Mouse (Mus musculus) gastrocnemius, adult 8-10 months (tissue): ENCODE results near the gene Cnih2. TPM values are rescaled to one million over a fixed set of nuclear protein-coding genes. Genes with fewer than 3 reads are reported as not detected.
"Not testable (repeated sequence)": the region's sequence is repeated elsewhere in the genome, so short reads cannot be mapped to it uniquely, and the experiment has no call there.

Experiments
- DNase-seq, 2 experiments: peaks; one replicate each; pipeline ENCODE4 v3.0.0; 2022; ENCODE audit warnings: low spot score in 2 of 2
- total RNA-seq, 4 experiments: library from RNA; stranded (reverse); gene quantifications; 2 replicates each; pipeline ENCODE4 v1.2.4; 2022

Gene Cnih2
- total RNA-seq, 4 experiments from 2014 or later = not detected

GRCm38 (mm10) chr19:5094243-5094632 lies 4.1 kb downstream of the Cnih2 start:
- peak; percentile 78 to 79 for DNase-seq

GRCm38 (mm10) chr19:5093481-5094242 lies 4.7 kb downstream of the Cnih2 start:
- no peak for DNase-seq

- no peak for DNase-seq
These were observed 6.2 kb downstream of the Cnih2 start for GRCm38 (mm10) chr19:5092083-5092482.

- no peak for DNase-seq
These were observed 9.0 kb downstream of the Cnih2 start for GRCm38 (mm10) chr19:5089324-5089723.

- peak; percentile 88 to 91 for DNase-seq
These were observed 10.2 kb downstream of the Cnih2 start, which contains the start of gene Yif1a for GRCm38 (mm10) chr19:5087884-5088728. Yif1a (plus strand) TSS chr19:5088538.

GRCm38 (mm10) chr19:5086533-5086932 lies 11.8 kb downstream of the Cnih2 start:
- DNase-seq = not testable (repeated sequence)

GRCm38 (mm10) chr19:5085145-5085863 lies 13.0 kb downstream of the Cnih2 start, which contains the start of gene Tmem151a:
Tmem151a (minus strand) TSS chr19:5085531.
- DNase-seq = no peak

- no peak for DNase-seq
These were observed 13.5 kb downstream of the Cnih2 start for GRCm38 (mm10) chr19:5084834-5085144.

- no peak for DNase-seq
These were observed 14.1 kb downstream of the Cnih2 start for GRCm38 (mm10) chr19:5083961-5084833.

- no peak for DNase-seq
These were observed 15.7 kb downstream of the Cnih2 start for GRCm38 (mm10) chr19:5082596-5082995.

GRCm38 (mm10) chr19:5082005-5082404 lies 16.3 kb downstream of the Cnih2 start:
- no peak for DNase-seq

GRCm38 (mm10) chr19:5079279-5079678 lies 19.0 kb downstream of the Cnih2 start:
- no peak for DNase-seq

GRCm38 (mm10) chr19:5073518-5073917 lies 24.8 kb downstream of the Cnih2 start:
- no peak for DNase-seq

- no peak for DNase-seq
These were observed 25.3 kb downstream of the Cnih2 start for GRCm38 (mm10) chr19:5073028-5073427.

- DNase-seq = no peak
These were observed 25.8 kb downstream of the Cnih2 start for GRCm38 (mm10) chr19:5072389-5073019.

- peak; percentile 73 to 79 for DNase-seq
These were observed 26.6 kb downstream of the Cnih2 start for GRCm38 (mm10) chr19:5071545-5072369.

- DNase-seq = no peak
These were observed 27.2 kb downstream of the Cnih2 start for GRCm38 (mm10) chr19:5071077-5071476.

GRCm38 (mm10) chr19:5069978-5070377 lies 28.3 kb downstream of the Cnih2 start:
- no peak for DNase-seq

- DNase-seq = no peak
These were observed 28.8 kb downstream of the Cnih2 start for GRCm38 (mm10) chr19:5069486-5069885.
